Mouse (Mus musculus) MEL (cell line): Measurements from ENCODE around the gene Slc16a10.

Experiments
- E2F4 ChIP-seq: IDR thresholded peaks from 2 replicates; pipeline ENCODE4 v1.6.1; 2011; ENCODE audit warnings: low read depth, low read length, improper control_type of control experiment, borderline replicate concordance
- MXI1 ChIP-seq: IDR thresholded peaks from 2 replicates; pipeline ENCODE4 v1.6.1; 2011; ENCODE audit warnings: mild to moderate bottlenecking, low read depth, low read length, improper control_type of control experiment
- MYC ChIP-seq: IDR thresholded peaks from 2 replicates; pipeline ENCODE4 v1.6.1; 2011; ENCODE audit warnings: low read depth, mild to moderate bottlenecking, low read length, improper control_type of control experiment, moderate library complexity
- POLR2A ChIP-seq, 2 experiments: IDR thresholded peaks; 2 replicates each; pipeline ENCODE4 v1.6.1; 2011 to 2012; ENCODE audit warnings: low read length in 2 of 2, mild to moderate bottlenecking in 2 of 2, control low read depth in 1 of 2, improper control_type of control experiment in 1 of 2, low read depth in 1 of 2, moderate library complexity in 1 of 2; ENCODE audit not compliant: control insufficient read depth in 1 of 2, insufficient read depth in 1 of 2, poor library complexity in 1 of 2

DNA sequence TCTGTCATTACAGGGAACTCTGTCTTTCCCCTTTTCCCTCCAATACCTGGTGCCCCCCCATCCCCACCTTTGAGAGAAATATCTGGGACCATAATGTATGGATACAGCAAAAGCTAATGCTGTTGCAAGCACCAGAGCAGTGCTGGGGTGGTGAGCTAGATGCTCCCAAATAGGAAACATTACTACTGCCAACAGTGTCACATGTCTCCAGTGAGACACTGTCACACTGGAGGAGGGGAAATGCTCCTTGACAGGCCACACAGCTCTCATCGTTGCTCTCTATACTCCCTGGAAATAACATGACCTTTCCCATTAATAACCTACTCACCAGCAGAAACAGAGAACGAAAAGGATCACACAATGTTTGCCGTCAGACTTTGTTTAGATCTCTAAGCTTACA is 122.6 kb downstream of the Slc16a10 start:
- no peak for TF ChIP-seq POLR2A (IDR thresholded peaks at IDR 0.05; ENCODE audit: control insufficient read depth in 1 of 2, insufficient read depth in 1 of 2, low read depth in 1 of 2, low read length in 2 of 2, poor library complexity in 1 of 2)
- TF ChIP-seq E2F4, result no peak
- TF ChIP-seq MYC, result no peak
- no peak for TF ChIP-seq MXI1
